Mouse (Mus musculus): ENCODE measurements at regions not wholly inside any gene's neighbourhood (a gene's known extent, or its start where the extent isn't known, plus 50 kb on each side); places are given as distances from the start of the nearest gene placed in this dataset.

GRCm38 (mm10) chr3:23547546-23547945 is 1471.1 kb downstream of the Tbl1xr1 start:
- Histone ChIP-seq H3K9me3 (replicated peaks; ENCODE audit: low read length) (no peaks in the 10 kb centered on the region), H3K9ac (ENCODE audit: low read depth, low read length) (no peak overlapping the region), H3K27me3 (ENCODE audit: insufficient read depth, low read length) (no peaks in the 10 kb centered on the region), H3K27ac (no peak overlapping the region), H3K4me1 (replicated peaks; ENCODE audit: insufficient read depth, low read length) (no peaks in the 10 kb centered on the region), H3K36me3 (ENCODE audit: insufficient read depth, low read length) (no peaks in the 10 kb centered on the region), H3K4me2 (ENCODE audit: low read length) (no peak overlapping the region), H3K4me3 (replicated peaks; ENCODE audit: low read depth, low read length) (no peak overlapping the region)
- 83% methylated on average over 3 of the region's 3 CpGs for WGBS
- TF ChIP-seq CTCF (IDR thresholded peaks at IDR 0.05; ENCODE audit: low read depth) = 0 out of 2 replicates have a peak, but pooled peaks have one; percentile 13
- no peak for DNase-seq (ENCODE audit: low spot score)
- no peak for ATAC-seq (replicated peaks; ENCODE audit: low FRiP score, low read depth)

GRCm38 (mm10) chr3:23564340-23564739 is 1487.9 kb downstream of the Tbl1xr1 start:
- WGBS = 75% methylated on average over 2 of the region's 2 CpGs
- ATAC-seq (replicated peaks; ENCODE audit: low FRiP score, low read depth) (no peak), DNase-seq (ENCODE audit: low spot score) (no peak)
- Histone ChIP-seq H3K27ac (no peak overlapping the region), H3K4me3 (replicated peaks; ENCODE audit: low read depth, low read length) (no peak overlapping the region), H3K36me3 (ENCODE audit: insufficient read depth, low read length) (no peaks in the 10 kb centered on the region), H3K9me3 (replicated peaks; ENCODE audit: low read length) (no peaks in the 10 kb centered on the region), H3K4me1 (replicated peaks; ENCODE audit: insufficient read depth, low read length) (no peaks in the 10 kb centered on the region), H3K27me3 (ENCODE audit: insufficient read depth, low read length) (no peaks in the 10 kb centered on the region), H3K9ac (ENCODE audit: low read depth, low read length) (no peak overlapping the region), H3K4me2 (ENCODE audit: low read length) (no peak overlapping the region)
- no peak for TF ChIP-seq CTCF (IDR thresholded peaks at IDR 0.05; ENCODE audit: low read depth)

GRCm38 (mm10) chr3:23568806-23569205 is 1492.4 kb downstream of the Tbl1xr1 start:
- Histone ChIP-seq H3K4me2 (ENCODE audit: low read length) (no peak overlapping the region), H3K4me1 (replicated peaks; ENCODE audit: insufficient read depth, low read length) (no peaks in the 10 kb centered on the region), H3K4me3 (replicated peaks; ENCODE audit: low read depth, low read length) (no peak overlapping the region), H3K27ac (no peak overlapping the region), H3K27me3 (ENCODE audit: insufficient read depth, low read length) (no peaks in the 10 kb centered on the region), H3K9ac (ENCODE audit: low read depth, low read length) (no peak overlapping the region), H3K9me3 (replicated peaks; ENCODE audit: low read length) (no peaks in the 10 kb centered on the region), H3K36me3 (ENCODE audit: insufficient read depth, low read length) (no peaks in the 10 kb centered on the region)
- TF ChIP-seq CTCF (IDR thresholded peaks at IDR 0.05; ENCODE audit: low read depth) = no peak
- WGBS = 94% methylated on average over 12 of the region's 12 CpGs
- DNase-seq (ENCODE audit: low spot score) = no peak
- no peak for ATAC-seq (replicated peaks; ENCODE audit: low FRiP score, low read depth)

- H3K9me3 ChIP-seq (replicated peaks; ENCODE audit: low read length) = no peaks in the 10 kb centered on the region
- H3K9ac ChIP-seq (ENCODE audit: low read depth, low read length) = no peak overlapping the region
- no peaks in the 10 kb centered on the region for H3K36me3 ChIP-seq (ENCODE audit: insufficient read depth, low read length)
- peak; percentile 57 for DNase-seq (ENCODE audit: low spot score)
- H3K4me3 ChIP-seq (replicated peaks; ENCODE audit: low read depth, low read length) = no peak overlapping the region
- H3K4me1 ChIP-seq (replicated peaks; ENCODE audit: insufficient read depth, low read length) = no peaks in the 10 kb centered on the region
- 61% methylated on average over 3 of the region's 3 CpGs for WGBS
- no peak for TF ChIP-seq CTCF (IDR thresholded peaks at IDR 0.05; ENCODE audit: low read depth)
- H3K27me3 ChIP-seq (ENCODE audit: insufficient read depth, low read length) = no peaks in the 10 kb centered on the region
- no peak overlapping the region for H3K4me2 ChIP-seq (ENCODE audit: low read length)
- H3K27ac ChIP-seq = no peak overlapping the region
- no peak for ATAC-seq (replicated peaks; ENCODE audit: low FRiP score, low read depth)
Observed at GRCm38 (mm10) chr3:23592506-23593141, 1516.2 kb downstream of the Tbl1xr1 start.

GRCm38 (mm10) chr3:23601469-23601868 is 1525.0 kb downstream of the Tbl1xr1 start:
- no peak for ATAC-seq (replicated peaks; ENCODE audit: low FRiP score, low read depth)
- Histone ChIP-seq H3K36me3 (ENCODE audit: insufficient read depth, low read length) (no peaks in the 10 kb centered on the region), H3K4me1 (replicated peaks; ENCODE audit: insufficient read depth, low read length) (no peaks in the 10 kb centered on the region), H3K27ac (no peak overlapping the region), H3K9ac (ENCODE audit: low read depth, low read length) (no peak overlapping the region), H3K27me3 (ENCODE audit: insufficient read depth, low read length) (no peaks in the 10 kb centered on the region), H3K4me3 (replicated peaks; ENCODE audit: low read depth, low read length) (no peak overlapping the region), H3K4me2 (ENCODE audit: low read length) (no peak overlapping the region), H3K9me3 (replicated peaks; ENCODE audit: low read length) (no peaks in the 10 kb centered on the region)
- no peak for TF ChIP-seq CTCF (IDR thresholded peaks at IDR 0.05; ENCODE audit: low read depth)
- DNase-seq (ENCODE audit: low spot score) = no peak
- WGBS = 81% methylated on average over 3 of the region's 3 CpGs

- 48% methylated on average over 2 of the region's 2 CpGs for WGBS
- Histone ChIP-seq H3K27me3 (ENCODE audit: insufficient read depth, low read length) (no peaks in the 10 kb centered on the region), H3K4me1 (replicated peaks; ENCODE audit: insufficient read depth, low read length) (no peaks in the 10 kb centered on the region), H3K9me3 (replicated peaks; ENCODE audit: low read length) (no peaks in the 10 kb centered on the region), H3K27ac (no peak overlapping the region), H3K4me3 (replicated peaks; ENCODE audit: low read depth, low read length) (no peak overlapping the region), H3K9ac (ENCODE audit: low read depth, low read length) (no peak overlapping the region), H3K4me2 (ENCODE audit: low read length) (no peak overlapping the region), H3K36me3 (ENCODE audit: insufficient read depth, low read length) (no peaks in the 10 kb centered on the region)
- no peak for TF ChIP-seq CTCF (IDR thresholded peaks at IDR 0.05; ENCODE audit: low read depth)
- DNase-seq (ENCODE audit: low spot score) (no peak), ATAC-seq (replicated peaks; ENCODE audit: low FRiP score, low read depth) (no peak)
Observed at GRCm38 (mm10) chr3:23610054-23610453, 1533.6 kb downstream of the Tbl1xr1 start.

All from kidney, postnatal 0 days (tissue).